Mouse (Mus musculus) MEL (cell line): Measurements from ENCODE around the gene Psmc3. TPM values are rescaled to one million over a fixed set of nuclear protein-coding genes. Genes with fewer than 3 reads are reported as not detected.

Experiments
- DNase-seq: peaks from one replicate; pipeline ENCODE4 v3.0.0; 2011; ENCODE audit warnings: low read depth, low spot score
- H3K27ac ChIP-seq: 2 replicates; pipeline ENCODE4 v1.5.1; 2012; ENCODE audit warnings: low read depth, mild to moderate bottlenecking, control low read depth, low read length, moderate library complexity; ENCODE audit not compliant: control insufficient read depth
- H3K27me3 ChIP-seq, 2 experiments: fragments of 150-350 bp in 1 of 2; sonication (generic) in 1 of 2; 2 replicates each; pipeline ENCODE4 v1.6.1; 2012; ENCODE audit warnings: low read length in 2 of 2, mild to moderate bottlenecking in 2 of 2, improper control_type of control experiment in 1 of 2, moderate library complexity in 1 of 2; ENCODE audit not compliant: insufficient read depth in 2 of 2, control insufficient read depth in 1 of 2
- H3K36me3 ChIP-seq, 2 experiments: 2 replicates each; pipeline ENCODE4 v1.6.1; 2012 to 2014; ENCODE audit warnings: low read length in 2 of 2, improper control_type of control experiment in 1 of 2, inconsistent platforms in 1 of 2, mild to moderate bottlenecking in 1 of 2; ENCODE audit not compliant: insufficient read depth in 2 of 2, control insufficient read depth in 1 of 2
- H3K4me1 ChIP-seq, 2 experiments: fragments of 150-350 bp in 1 of 2; sonication (generic) in 1 of 2; 2 replicates each; pipeline ENCODE4 v1.6.1; 2012; ENCODE audit warnings: low read length in 2 of 2, improper control_type of control experiment in 1 of 2, mild to moderate bottlenecking in 1 of 2; ENCODE audit not compliant: insufficient read depth in 2 of 2, control insufficient read depth in 1 of 2
- H3K4me3 ChIP-seq, 2 experiments: fragments of 150-350 bp in 1 of 2; sonication (generic) in 1 of 2; 2 replicates each; pipeline ENCODE4 v1.5.1; 2012; ENCODE audit warnings: low read depth in 2 of 2, low read length in 2 of 2, mild to moderate bottlenecking in 2 of 2, moderate library complexity in 2 of 2, control low read depth in 1 of 2, improper control_type of control experiment in 1 of 2; ENCODE audit not compliant: control insufficient read depth in 1 of 2, insufficient read depth in 1 of 2
- H3K79me2 ChIP-seq: 2 replicates; pipeline ENCODE4 v1.6.1; 2012; ENCODE audit warnings: mild to moderate bottlenecking, low read length, moderate library complexity; ENCODE audit not compliant: control insufficient read depth, poor library complexity, insufficient read depth
- H3K9ac ChIP-seq: 2 replicates; pipeline ENCODE4 v1.6.1; 2012; ENCODE audit warnings: low read depth, mild to moderate bottlenecking, control low read depth, low read length, moderate library complexity; ENCODE audit not compliant: control insufficient read depth, poor library complexity, severe bottlenecking
- H3K9me3 ChIP-seq: fragments of 150-350 bp; sonication (generic); replicated peaks from 2 replicates; pipeline ENCODE4 v1.6.1; 2012; ENCODE audit warnings: mild to moderate bottlenecking, low read length, improper control_type of control experiment, moderate library complexity; ENCODE audit not compliant: insufficient read depth
- BHLHE40 ChIP-seq: IDR thresholded peaks from 2 replicates; pipeline ENCODE4 v1.6.1; 2012; ENCODE audit warnings: low read depth, mild to moderate bottlenecking, inconsistent platforms, low read length, improper control_type of control experiment, borderline replicate concordance
- CHD1 ChIP-seq: IDR thresholded peaks from 2 replicates; pipeline ENCODE4 v1.6.1; 2012; ENCODE audit warnings: low read depth, mild to moderate bottlenecking, inconsistent platforms, low read length, improper control_type of control experiment
- CHD2 ChIP-seq: IDR thresholded peaks from 2 replicates; pipeline ENCODE4 v1.6.1; 2011; ENCODE audit warnings: low read length, improper control_type of control experiment
- CTCF ChIP-seq, 3 experiments: IDR thresholded peaks in 2 of 3; conservative IDR thresholded peaks in 1 of 3; 2 replicates each; pipeline ENCODE4 v1.5.1; 2011 to 2012; ENCODE audit warnings: low read length in 3 of 3, low read depth in 2 of 3, mild to moderate bottlenecking in 2 of 3, improper control_type of control experiment in 1 of 3, inconsistent platforms in 1 of 3, mixed read lengths in 1 of 3, moderate library complexity in 1 of 3; ENCODE audit not compliant: control insufficient read depth in 1 of 3, insufficient read depth in 1 of 3, poor library complexity in 1 of 3, severe bottlenecking in 1 of 3
- E2F4 ChIP-seq: IDR thresholded peaks from 2 replicates; pipeline ENCODE4 v1.6.1; 2011; ENCODE audit warnings: low read depth, low read length, improper control_type of control experiment, borderline replicate concordance
- EP300 ChIP-seq, 2 experiments: IDR thresholded peaks; 2 replicates each; pipeline ENCODE4 v1.6.1; 2011; ENCODE audit warnings: improper control_type of control experiment in 2 of 2, low read length in 2 of 2, low read depth in 1 of 2, mild to moderate bottlenecking in 1 of 2
- ETS1 ChIP-seq: IDR thresholded peaks from 2 replicates; pipeline ENCODE4 v1.6.1; 2012; ENCODE audit warnings: low read depth, mild to moderate bottlenecking, inconsistent platforms, low read length, improper control_type of control experiment, moderate library complexity
- GABPA ChIP-seq: IDR thresholded peaks from 2 replicates; pipeline ENCODE4 v1.6.1; 2012; ENCODE audit warnings: low read depth, mild to moderate bottlenecking, inconsistent platforms, low read length, improper control_type of control experiment, moderate library complexity
- GATA1 ChIP-seq: IDR thresholded peaks from 2 replicates; pipeline ENCODE4 v1.6.1; 2011; ENCODE audit warnings: low read depth, low read length, improper control_type of control experiment
- KAT2A ChIP-seq: conservative IDR thresholded peaks from 2 replicates; pipeline ENCODE4 v1.6.1; 2012; ENCODE audit warnings: low read depth, low read length, improper control_type of control experiment, inconsistent platforms
- MAFK ChIP-seq: IDR thresholded peaks from 2 replicates; pipeline ENCODE4 v1.6.1; 2011; ENCODE audit warnings: low read depth, mild to moderate bottlenecking, low read length, improper control_type of control experiment, borderline replicate concordance
- MAX ChIP-seq: IDR thresholded peaks from 2 replicates; pipeline ENCODE4 v1.6.1; 2011; ENCODE audit warnings: low read length, improper control_type of control experiment
- MXI1 ChIP-seq: IDR thresholded peaks from 2 replicates; pipeline ENCODE4 v1.6.1; 2011; ENCODE audit warnings: mild to moderate bottlenecking, low read depth, low read length, improper control_type of control experiment
- MYB ChIP-seq: IDR thresholded peaks from 2 replicates; pipeline ENCODE4 v1.6.1; 2011; ENCODE audit warnings: mild to moderate bottlenecking, low read depth, low read length, improper control_type of control experiment
- MYC ChIP-seq: IDR thresholded peaks from 2 replicates; pipeline ENCODE4 v1.6.1; 2011; ENCODE audit warnings: low read depth, mild to moderate bottlenecking, low read length, improper control_type of control experiment, moderate library complexity
- NRF1 ChIP-seq: IDR thresholded peaks from 2 replicates; pipeline ENCODE4 v1.6.1; 2014; ENCODE audit warnings: low read depth, mild to moderate bottlenecking, inconsistent platforms, low read length, improper control_type of control experiment, moderate library complexity; ENCODE audit not compliant: poor library complexity, insufficient read depth, severe bottlenecking
- POLR2AphosphoS2 ChIP-seq: IDR thresholded peaks from 2 replicates; pipeline ENCODE4 v1.6.1; 2011; ENCODE audit warnings: low read length, improper control_type of control experiment
- POLR2AphosphoS5 ChIP-seq: IDR thresholded peaks from 2 replicates; pipeline ENCODE4 v1.6.1; 2012; ENCODE audit warnings: low read depth, borderline replicate concordance, mild to moderate bottlenecking, inconsistent platforms, low read length, moderate library complexity, mixed read lengths
- RCOR1 ChIP-seq: IDR thresholded peaks from 2 replicates; pipeline ENCODE4 v1.6.1; 2012; ENCODE audit warnings: low read depth, mild to moderate bottlenecking, inconsistent platforms, low read length, improper control_type of control experiment
- SIN3A ChIP-seq: IDR thresholded peaks from 2 replicates; pipeline ENCODE4 v1.6.1; 2012; ENCODE audit warnings: low read length, improper control_type of control experiment, inconsistent platforms
- TAL1 ChIP-seq: IDR thresholded peaks from 2 replicates; pipeline ENCODE4 v1.6.1; 2012; ENCODE audit warnings: mild to moderate bottlenecking, inconsistent platforms, low read length, moderate library complexity, mixed read lengths
- TBP ChIP-seq: IDR thresholded peaks from 2 replicates; pipeline ENCODE4 v1.8.0; 2011; ENCODE audit warnings: low read depth, low read length, improper control_type of control experiment
- TCF12 ChIP-seq: IDR thresholded peaks from 2 replicates; pipeline ENCODE4 v1.6.1; 2014; ENCODE audit warnings: low read depth, mild to moderate bottlenecking, inconsistent platforms, low read length, improper control_type of control experiment, moderate library complexity
- USF1 ChIP-seq: IDR thresholded peaks from 2 replicates; pipeline ENCODE4 v1.6.1; 2014; ENCODE audit warnings: low read depth, mild to moderate bottlenecking, inconsistent platforms, low read length, improper control_type of control experiment, moderate library complexity
- USF2 ChIP-seq, 2 experiments: IDR thresholded peaks; 2 replicates each; pipeline ENCODE4 v1.6.1; 2011 to 2012; ENCODE audit warnings: improper control_type of control experiment in 2 of 2, low read length in 2 of 2, borderline replicate concordance in 1 of 2, inconsistent platforms in 1 of 2, low read depth in 1 of 2, mild to moderate bottlenecking in 1 of 2; ENCODE audit not compliant: insufficient read depth in 1 of 2
- polyA plus RNA-seq, 2 experiments: library from polyadenylated mRNA; stranded (reverse) in 1 of 2; unstranded in 1 of 2; fragments of >175 nt in 1 of 2; fragments of >200 nt in 1 of 2; gene quantifications; 2 replicates each; pipeline versions ENCODE4 v1.2.1 to v1.2.4; 2012; ENCODE audit warnings: low replicate concordance in 2 of 2, low read depth in 1 of 2; ENCODE audit not compliant: insufficient read length in 2 of 2, insufficient read depth in 1 of 2, missing spikeins in 1 of 2
- total RNA-seq: library from RNA; depleted of rRNA; stranded (reverse); fragments of 300-350 nt; gene quantifications from 2 replicates; pipeline ENCODE4 v1.2.3, GENCODE M21; 2012

The Psmc3 gene
- total and polyA plus RNA-seq, 3 experiments = 259 to 1,459 (median 428) TPM

DNA sequence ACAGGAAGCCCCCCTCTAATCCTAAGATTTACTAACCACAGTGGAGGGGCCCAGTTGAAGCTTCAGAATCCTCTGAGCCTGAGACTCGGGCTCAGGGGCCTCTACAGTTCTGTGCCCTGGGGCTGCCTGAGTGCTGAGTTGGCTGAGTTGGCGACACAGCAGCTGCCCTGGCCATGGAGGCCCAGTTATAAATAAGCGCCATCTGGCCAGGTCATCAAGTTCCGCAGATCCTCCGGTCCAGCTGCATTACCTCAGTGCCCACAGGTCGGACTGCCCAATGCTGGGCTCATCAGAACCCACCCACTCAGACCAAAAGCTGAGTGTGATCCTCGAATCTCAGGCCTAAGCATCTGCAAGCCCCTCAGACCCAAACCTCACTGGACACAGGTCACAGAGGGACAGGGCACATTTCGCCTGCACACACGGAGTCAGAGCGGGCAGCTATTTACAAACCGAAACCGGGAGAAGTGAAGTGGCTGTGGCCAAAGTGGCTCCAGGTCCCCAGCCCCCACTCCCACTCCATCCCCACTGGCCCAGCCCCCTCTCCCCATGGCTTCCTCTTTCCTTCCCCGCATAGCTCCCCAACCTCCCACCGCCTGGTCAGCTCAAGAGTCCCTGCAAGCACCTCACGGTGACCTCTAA, 30.5 kb downstream of the Psmc3 start:
- Histone ChIP-seq H3K9ac (peak overlapping the region; percentile 70; the same call in 1 of the 2 replicates), H3K4me1 (peaks cover 5 to 35% of the 10 kb centered on the region in 2 experiments), H3K4me3 (no peak overlapping the region), H3K79me2 (peaks cover 1% of the 10 kb centered on the region; the same call in 1 of the 2 replicates), H3K27ac (peak overlapping the region; percentile 99)
- DNase-seq = no peak
- TF ChIP-seq GATA1 (no peak), MAX (no peak), CHD2 (peak; percentile 11; the same call in 1 of the 2 replicates), POLR2AphosphoS5 (peak; percentile 98; the same call in 1 of the 2 replicates), E2F4 (no peak), MAFK (no peak), USF1 (no peak)
- TF ChIP-seq, all 39 proteins: peak for 2
- Histone ChIP-seq H3K36me3 (peaks cover 0 to 28% of the 10 kb centered on the region in 2 experiments; a peak in 2 of 4 replicates), H3K9me3 (no peaks in the 10 kb centered on the region), H3K27me3 (no peaks in the 10 kb centered on the region)

DNA sequence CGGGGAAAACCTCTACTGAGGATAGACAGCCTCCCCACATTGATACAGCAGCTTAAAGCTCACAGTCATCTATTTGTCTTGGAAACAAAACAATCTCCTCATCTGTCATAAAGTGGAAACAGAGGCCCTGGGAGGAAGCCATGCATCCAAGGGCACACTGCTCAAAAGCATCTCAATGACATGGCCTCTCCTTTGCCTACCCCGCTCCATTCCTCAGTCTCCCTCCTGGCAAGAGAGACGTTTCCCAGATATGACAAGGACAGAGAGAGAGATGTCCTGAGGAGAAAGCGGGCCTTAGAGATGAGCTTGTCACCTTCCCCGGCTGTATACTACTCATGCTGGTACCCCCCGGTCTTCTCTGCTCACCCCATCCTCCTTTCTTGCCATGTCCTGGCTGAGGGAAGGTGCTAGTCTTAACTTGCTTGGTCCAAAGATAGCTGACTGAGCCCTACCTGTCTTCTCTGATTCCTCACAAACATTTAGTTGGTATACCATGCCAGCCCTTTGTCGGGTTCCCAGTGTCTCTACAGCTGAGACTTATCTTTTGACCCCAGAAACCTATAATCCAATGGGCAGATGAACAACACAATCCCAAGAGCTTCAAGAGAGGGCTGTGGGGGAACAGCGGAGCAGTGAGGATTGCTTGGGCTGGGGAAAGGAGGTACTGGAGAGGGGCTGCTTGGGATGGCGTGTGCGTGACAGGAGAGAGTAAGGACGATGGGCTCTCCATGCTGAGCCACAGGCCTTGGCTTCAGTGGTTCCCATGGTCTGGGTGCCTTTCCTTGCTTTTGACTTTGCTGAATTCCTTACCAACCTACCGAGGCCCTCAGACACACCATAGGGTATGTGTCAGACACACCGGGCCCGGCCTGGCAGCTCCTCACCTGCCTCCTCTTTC, 31.9 kb downstream of the Psmc3 start:
- Histone ChIP-seq H3K79me2 (peaks cover 1% of the 10 kb centered on the region; the same call in 1 of the 2 replicates), H3K36me3 (peaks cover 0 to 43% of the 10 kb centered on the region in 2 experiments; a peak in 2 of 4 replicates), H3K27me3 (no peaks in the 10 kb centered on the region), H3K9me3 (no peaks in the 10 kb centered on the region), H3K27ac (peak overlapping the region; percentile 99), H3K4me3 (peak overlapping the region in 1 of 2 experiments; percentile 39; a peak in 3 of 4 replicates), H3K4me1 (peaks cover 7 to 49% of the 10 kb centered on the region in 2 experiments), H3K9ac (peak overlapping the region; percentile 70)
- no peak for DNase-seq
- TF ChIP-seq GATA1 (no peak), ETS1 (no peak), MYC (no peak), E2F4 (no peak), SIN3A (peak; percentile 48; the same call in 1 of the 2 replicates), EP300 (IDR thresholded peaks at IDR 0.05; ENCODE audit: low read depth in 1 of 2, low read length in 2 of 2) (0 out of 4 replicates have a peak, but pooled peaks of 1 of the 2 experiments have one; percentile 14), CHD1 (0 out of 2 replicates have a peak, but pooled peaks have one; percentile 74), POLR2AphosphoS2 (no peak), KAT2A (no peak), USF2 (IDR thresholded peaks at IDR 0.05; ENCODE audit: borderline replicate concordance in 1 of 2, insufficient read depth in 1 of 2, low read depth in 1 of 2, low read length in 2 of 2) (no peak), TAL1 (no peak), MYB (peak; percentile 11; the same call in 1 of the 2 replicates), GABPA (no peak), MAX (no peak), RCOR1 (0 out of 2 replicates have a peak, but pooled peaks have one; percentile 18), TCF12 (no peak), BHLHE40 (no peak; the same call in 1 of the 2 replicates), POLR2AphosphoS5 (peak; percentile 97), CHD2 (peak; percentile 36), TBP (peak; percentile 37; the same call in 1 of the 2 replicates), NRF1 (no peak), MXI1 (no peak), CTCF (IDR thresholded peaks at IDR 0.05 in 2 of 3, conservative IDR thresholded peaks at IDR 0.05 in 1 of 3; ENCODE audit: control insufficient read depth in 1 of 3, insufficient read depth in 1 of 3, low read depth in 2 of 3, low read length in 3 of 3, poor library complexity in 1 of 3, severe bottlenecking in 1 of 3) (no peak)
